Mouse (Mus musculus): ENCODE data around the gene Aamp.
"Not testable (repeated sequence)": the region's sequence is repeated elsewhere in the genome, so short reads cannot be mapped to it uniquely, and the experiment has no call there.

The Aamp gene

DNA sequence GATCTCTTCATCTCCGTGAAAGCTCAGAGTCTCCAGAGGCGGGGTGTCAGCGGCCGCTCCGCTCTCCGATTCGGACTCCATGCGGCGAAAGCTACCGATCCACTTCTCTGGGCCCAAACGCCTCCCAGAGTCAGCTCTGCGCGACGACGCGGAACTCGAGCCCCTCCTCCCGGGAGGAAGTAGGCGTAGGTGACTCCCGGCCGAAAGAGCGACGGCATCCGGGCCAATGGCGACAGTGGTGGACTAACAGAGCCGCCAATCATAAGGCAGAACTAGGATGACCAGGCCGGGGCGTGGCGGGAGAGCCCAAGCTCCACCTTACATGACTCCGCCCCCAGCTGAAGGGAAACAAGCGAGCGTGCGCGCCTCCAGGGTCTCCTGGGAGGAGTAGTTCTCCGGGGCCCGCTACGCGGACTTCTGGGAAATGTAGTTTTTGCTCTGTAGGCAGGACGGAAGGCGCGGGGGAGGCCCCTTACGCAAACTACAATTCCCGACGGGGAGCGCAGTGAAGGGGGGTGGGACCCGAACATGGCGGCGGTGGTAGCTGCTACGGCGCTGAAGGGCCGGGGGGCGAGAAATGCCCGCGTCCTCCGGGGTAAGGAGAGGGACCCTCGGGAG lies at the start of gene Aamp, which contains the start of gene Pnkd:
Gene Aamp (minus strand): TSS at position 196 of the 618 bp plus-strand sequence.
Gene Pnkd (plus strand): TSS at position 388 of the 618 bp plus-strand sequence.
- DNase-seq (ENCODE audit: inconsistent ontology term) = peak; percentile 100

DNA sequence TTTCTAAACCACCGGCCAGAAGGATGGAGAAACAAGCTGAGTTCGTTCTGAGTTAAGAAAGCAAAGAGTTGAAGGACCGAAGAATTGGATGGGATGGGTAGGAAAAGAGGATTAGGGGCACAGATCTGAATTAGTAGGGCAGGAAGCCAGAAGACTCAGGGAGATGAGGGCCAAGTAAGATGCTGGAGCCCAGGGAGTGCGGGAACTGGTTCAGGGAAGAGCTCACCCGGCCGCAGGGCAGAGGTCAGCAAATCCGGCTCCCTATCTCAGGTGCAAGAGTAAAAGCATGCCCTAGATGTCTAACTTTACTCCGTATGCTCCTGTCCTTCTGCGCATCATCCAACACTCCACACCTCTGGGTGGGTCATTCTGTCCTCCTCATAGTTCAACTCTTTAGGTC lies 48.4 kb upstream of the Aamp start:
- DNase-seq (ENCODE audit: inconsistent ontology term) = no peak

DNA sequence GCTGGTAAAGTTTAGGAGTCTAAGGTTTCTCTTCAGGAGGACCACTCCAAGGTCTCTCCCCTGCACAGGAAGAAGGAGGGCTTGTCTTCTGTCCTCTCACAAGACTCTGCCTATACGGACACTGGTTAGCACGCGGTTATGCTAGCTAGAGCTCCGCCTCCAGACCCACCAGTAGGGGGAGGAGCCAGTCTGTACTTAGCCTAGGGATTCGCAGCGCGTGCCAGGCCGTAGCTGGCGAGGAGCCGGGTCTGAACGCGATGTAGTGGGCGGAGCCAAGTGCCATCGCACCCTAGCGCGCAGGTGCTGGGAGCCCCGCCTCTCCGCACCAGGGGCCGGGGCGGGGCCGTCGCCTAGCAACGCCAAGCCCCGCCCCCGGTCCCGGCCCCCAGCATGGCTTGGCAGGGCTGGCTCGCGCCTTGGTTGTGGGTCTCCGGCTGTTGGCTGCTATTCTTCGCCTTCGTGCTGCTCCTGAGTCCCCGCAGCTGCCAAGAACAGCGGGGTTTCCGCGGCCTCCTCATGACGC lies 47.8 kb upstream of the Aamp start:
- DNase-seq (ENCODE audit: inconsistent ontology term) = peak; percentile 96

DNA sequence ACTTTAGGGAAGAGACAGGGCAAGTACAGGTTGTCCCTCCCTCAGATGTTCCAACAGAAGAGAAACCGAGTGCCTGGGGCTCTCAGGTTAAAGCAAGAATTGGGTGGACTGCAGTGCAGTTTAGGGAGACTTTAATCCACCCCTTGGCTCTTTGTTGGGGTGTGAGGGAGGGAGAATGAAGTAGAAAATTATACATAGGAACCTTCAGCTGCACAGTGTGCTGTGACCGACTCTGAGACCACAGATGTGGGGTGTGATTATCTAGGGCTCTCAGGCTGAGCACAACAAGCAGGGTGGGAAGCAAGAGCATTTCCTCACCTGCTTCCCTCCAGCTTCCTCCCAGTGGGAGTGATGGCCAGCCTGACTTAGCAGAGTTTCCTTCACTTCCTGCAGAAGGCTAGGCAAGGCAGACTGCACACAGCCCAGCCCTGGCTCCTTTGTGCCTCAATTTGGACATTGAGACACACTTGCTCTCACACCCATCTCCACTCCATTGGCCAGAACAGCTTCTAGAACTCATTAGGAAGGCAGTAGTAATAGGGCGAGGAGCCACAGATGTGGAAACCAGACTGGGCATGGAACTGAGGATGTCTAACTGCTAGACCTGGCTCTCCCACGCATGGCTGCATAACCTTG lies 46.6 kb upstream of the Aamp start:
- DNase-seq (ENCODE audit: inconsistent ontology term) = no peak

DNA sequence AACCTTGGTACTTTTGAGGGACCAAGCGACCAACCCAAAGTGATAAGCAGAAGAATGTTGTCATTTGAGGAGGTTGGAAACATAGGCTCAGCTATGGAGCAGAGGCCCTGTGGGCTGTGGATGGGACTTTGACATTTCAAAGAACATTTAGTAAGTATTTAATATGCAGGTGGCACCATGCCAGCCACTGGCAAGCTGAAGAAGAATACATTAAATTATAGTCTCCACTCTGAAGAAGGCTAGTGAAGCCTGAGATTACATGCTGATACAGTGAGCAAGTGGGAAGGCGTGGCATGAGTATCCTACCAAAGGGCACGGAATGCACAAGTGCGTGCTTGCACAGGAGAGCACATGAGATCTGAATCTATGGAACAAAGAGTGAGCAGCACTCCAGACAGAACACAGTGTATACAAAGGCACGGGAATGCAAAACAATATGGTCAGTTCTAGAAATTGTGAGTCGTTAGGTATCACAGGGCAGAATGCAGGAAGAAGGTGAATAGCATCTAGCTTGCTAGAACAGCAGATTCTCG lies 45.4 kb upstream of the Aamp start:
- no peak for DNase-seq (ENCODE audit: inconsistent ontology term)

DNA sequence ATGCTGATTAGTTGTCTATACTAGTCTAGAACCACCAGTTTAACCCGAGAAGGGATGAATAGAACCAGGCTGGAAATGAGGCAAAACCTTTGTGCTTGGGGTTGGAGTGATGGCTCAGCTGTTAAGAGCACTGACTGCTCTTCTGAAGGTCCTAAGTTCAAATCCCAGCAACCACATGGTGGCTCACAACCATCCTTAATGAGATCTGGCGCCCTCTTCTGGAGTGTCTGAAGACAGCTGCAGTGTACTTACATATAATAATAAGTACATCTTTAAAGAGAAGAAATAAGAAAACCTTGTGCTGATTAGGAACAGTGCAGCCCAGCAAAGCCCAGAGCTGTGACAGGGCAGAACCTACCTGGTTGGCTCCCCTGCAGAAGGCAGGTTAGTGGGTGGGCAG lies 42.4 kb upstream of the Aamp start:
- DNase-seq (ENCODE audit: inconsistent ontology term) = not testable (repeated sequence)

DNA sequence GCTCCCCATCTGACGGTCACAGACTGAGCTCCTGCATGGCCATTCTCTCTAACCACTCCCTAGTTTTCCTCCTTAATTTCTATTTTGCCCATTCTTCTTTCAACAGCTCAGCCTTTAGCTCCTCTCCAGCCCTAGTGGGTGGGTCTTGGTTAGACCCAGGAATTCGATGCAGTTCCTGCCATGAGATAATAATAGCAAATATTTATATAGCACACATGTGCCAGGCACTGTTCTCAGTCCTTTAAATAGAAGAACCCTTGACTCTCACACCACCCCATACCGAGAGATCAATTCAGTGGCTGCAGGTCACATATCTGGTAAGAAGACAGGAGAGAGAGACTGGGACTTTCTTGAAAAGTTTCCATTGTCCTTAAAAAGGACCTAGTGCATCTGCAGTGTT lies 36.9 kb upstream of the Aamp start:
- no peak for DNase-seq (ENCODE audit: inconsistent ontology term)

DNA sequence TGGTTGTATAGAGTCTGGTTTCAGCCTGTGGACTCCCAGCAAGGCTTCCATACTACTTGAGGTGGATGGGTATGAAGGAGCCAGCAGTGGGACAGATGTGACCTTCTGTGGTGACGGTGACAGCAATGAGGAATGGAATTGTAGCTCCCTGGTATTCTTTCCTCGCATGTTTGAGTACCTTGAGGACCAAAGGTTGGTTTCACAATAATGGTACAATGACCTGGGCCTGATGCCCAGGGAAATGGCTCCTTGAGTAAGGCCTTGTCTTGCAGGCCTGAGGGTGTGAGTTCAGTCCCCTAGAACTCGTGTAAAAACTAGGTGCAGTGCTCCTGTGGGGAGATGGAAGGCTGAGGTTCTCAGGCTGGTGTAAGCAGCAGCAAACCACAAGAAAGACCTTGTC lies 34.2 kb upstream of the Aamp start:
- DNase-seq (ENCODE audit: inconsistent ontology term) = no peak

DNA sequence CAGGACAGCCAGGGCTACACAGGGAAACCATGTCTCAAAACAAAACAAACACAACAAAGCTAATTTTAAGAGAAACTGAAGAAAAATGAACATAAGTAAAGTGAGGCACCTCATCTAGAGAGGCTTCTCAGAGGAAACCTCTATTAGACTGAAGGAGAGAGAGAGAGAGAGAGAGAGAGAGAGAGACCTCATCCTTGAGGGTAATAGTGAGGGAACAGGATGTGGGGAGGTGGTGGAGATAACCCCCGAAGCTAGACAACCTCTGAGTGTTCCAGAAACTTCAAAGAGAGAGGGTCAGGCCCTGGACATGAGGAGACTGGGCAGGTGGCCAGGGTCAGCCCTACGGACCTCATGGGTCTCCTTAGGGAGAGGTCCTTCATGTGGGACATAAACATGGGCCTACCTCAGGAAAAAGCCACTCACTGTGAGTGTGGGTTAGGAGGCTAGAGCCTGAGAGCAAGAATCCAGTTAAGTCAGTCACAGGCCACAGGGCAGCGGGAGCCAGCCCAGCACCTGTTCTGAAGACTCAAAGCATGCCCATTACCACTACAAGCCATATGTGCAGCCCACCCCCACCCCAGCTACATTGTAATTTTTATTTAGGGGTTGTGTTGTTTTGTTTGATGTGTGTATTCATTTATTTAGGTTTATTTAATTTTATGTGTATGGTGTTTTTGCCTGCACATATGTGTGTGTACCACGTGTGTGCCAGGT lies 31.7 kb upstream of the Aamp start:
- no peak for DNase-seq (ENCODE audit: inconsistent ontology term)

DNA sequence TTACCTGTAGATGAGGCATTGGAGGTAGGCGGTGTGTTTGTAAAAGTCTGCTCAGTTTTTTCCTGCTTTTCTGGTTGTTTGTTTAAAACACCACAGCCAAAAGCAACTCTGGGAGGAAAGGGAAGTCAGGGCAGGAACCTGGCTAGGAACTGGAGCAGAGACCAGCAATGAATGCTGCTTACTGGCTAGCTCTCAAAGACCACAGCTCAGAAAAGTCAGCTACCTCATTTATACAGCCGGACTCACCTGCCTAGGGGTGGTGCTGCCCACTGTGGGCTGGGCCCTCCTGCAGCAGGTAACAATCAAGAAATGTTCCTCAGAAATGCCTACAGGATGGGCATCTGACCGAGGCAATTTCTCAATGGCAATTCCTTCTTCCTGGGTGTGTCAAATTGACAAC lies 30.3 kb upstream of the Aamp start:
- no peak for DNase-seq (ENCODE audit: inconsistent ontology term)

DNA sequence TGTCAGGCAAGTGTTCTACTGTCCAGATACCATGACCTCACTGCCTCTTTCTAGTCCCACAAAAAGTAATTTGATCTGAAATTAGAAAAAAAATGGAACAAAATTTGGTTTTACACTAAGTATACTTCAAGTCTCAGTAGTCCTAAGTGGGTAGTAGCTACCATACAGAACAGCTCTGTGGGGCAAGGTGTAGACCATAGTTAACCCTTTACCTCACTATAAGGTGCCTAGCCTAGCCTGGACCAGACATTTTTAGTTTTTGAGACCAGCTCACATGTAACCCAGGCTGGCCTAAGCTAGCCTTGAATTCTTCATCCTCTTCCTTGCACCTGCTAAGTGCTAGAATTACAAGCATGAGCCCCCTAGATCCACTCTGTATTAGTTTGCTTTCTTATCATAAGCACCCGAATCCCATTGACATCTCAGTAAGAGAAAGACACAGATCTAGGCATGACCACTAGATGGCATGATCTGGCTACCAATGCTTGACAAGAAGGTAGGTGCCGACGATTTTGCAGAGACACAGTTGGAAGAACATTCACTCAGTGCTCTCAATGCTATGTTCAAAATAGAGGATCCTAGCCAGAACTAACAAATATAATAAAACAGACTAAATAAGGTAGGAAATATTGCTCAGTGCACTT lies 28.6 kb upstream of the Aamp start:
- DNase-seq (ENCODE audit: inconsistent ontology term) = peak; percentile 50

DNA sequence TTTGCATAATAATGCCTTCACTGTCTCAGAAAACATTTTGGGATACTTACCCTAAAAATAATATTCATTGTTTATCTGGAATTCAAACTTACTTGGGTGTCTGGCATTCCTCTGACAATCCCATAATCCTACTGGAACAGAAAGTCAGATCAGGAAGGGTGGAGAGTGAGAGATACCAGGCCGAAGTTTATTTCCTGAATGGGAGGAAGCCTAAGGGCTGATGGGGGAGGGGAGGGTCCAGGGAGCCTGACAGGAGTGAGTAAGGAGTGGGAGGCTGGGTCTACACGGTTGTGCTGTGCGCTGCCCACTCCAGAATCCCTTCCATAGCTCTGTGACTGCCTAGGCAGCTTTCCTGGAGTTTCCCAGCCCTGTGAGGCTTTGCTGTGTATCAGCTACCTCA lies 25.2 kb upstream of the Aamp start:
- no peak for DNase-seq (ENCODE audit: inconsistent ontology term)

DNA sequence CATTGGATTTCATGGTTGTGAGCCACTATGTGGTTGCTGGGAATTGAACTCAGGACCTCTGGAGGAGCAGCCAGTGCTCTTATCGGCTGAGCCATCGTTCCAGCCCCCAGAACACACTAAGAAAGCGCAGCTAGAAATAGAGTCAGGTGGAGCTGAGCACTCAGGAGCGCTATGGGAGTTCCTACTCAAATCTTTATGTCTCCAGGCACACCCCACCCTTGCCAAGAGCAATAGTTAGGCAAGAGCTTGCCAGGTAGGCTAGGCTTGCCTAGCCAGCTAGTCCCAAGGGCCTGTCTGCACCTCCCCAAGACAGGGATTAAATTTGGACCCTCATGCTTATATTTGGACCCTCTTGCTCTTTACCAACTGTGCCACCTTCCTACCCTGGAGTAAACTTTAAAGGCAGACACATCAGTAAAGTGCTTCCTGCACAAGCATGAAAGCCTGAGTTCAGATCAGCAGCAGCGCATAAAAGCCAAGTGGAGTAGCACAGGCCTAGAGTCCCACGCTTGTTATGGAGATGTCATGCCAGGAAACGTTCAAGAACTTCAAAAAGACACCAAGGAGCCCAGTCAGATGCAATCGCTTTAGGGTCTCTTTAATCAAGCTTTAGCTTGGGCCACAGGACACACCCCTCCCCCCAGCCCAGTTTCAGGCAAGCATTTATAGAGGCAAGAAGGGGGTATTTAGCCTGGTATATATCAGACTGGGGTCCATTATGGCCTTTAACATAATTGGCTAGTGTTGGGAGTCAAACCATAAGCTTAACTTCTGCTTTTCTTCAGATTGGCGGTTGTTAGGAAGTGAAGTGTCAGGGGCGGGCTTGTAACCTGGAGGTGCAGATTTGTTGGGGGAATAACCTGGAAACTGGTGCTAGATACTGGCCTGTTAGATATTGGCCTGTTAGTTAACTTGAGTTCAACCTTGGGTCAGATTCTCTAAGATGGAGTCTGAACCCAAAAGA lies 23.7 kb upstream of the Aamp start:
- no peak for DNase-seq (ENCODE audit: inconsistent ontology term)

DNA sequence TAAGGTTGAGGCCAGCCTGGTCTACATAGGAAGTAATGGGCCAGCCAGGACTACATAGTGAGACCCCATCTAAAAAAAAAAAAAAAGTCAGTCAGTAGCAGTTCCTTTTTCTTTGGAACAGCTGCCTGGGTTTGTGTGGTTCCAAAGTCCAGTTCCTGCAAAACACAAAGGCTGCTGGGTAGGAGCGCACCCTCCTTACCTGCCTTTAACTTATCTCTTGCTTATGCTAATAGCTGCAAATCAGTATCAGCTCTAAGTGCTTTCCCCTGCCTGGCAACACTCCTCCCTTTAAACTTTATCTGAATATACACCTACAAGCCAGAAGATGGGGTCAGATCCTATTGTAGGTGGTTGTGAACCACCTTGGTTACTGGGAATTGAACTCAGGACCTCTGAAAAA lies 22.6 kb upstream of the Aamp start:
- no peak for DNase-seq (ENCODE audit: inconsistent ontology term)

DNA sequence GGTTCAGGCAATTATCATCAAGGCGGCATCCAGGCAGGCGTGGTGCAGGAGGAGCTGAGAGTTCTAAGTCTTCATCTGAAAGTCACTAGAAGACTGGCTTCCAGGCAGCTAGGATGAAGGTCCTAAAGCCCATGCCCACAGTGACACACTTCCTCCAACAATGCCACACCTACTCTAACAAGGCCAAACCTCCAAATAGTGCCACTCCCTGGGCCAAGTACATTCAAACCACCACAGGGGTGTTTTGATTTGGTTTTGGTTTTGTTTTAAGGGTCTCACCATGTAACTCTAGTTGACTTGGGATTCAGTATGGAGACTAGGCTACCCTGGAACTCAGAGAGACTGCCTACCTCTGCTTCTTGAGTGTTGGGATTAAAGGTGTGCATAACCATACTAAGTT lies 21.0 kb upstream of the Aamp start, which contains the start of gene Tmbim1:
Gene Tmbim1 (minus strand): TSS at position 101 of the 400 bp plus-strand sequence.
- DNase-seq (ENCODE audit: inconsistent ontology term) = no peak

DNA sequence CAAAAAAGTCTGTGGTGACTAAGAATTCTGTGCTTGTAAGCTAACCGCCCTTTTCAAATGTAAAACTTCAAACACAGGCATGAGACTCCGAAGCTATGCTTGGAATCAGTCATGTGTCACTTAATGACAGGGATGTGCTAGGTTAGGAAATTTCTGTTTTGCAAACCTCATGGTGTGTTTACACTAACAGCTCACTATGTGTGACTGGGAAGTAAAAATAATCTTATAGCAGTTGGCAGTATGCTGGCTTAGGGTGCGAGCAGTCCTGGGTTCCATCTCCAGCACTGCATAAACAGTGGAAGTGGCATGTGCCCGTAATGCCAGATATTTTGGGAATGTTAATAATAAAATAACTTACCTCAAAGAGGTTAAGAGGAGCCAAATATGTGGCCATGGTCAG lies 20.4 kb upstream of the Aamp start:
- DNase-seq (ENCODE audit: inconsistent ontology term) = no peak

DNA sequence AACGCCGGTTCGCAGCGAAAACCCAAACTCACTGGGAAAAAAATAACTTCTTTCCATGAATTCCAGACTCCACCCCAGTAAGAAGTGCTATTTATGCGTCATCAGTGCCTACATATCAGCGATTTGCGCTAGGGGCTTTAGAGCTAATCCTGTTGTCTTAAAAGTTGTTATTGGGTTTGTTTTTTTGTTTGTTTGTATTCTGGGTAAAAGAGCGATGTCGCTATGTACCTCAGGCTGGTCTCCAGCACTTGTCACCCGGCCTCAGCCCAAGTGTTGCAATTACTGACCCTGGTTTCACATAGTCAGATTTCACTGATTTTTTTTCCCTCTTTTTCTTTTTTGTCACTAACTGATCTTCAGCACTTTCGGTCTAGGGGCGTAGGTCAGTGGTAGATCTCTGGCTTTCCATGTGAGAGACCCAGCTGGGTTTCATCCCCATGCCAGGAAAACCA lies 19.8 kb upstream of the Aamp start:
- DNase-seq (ENCODE audit: inconsistent ontology term) = no peak

DNA sequence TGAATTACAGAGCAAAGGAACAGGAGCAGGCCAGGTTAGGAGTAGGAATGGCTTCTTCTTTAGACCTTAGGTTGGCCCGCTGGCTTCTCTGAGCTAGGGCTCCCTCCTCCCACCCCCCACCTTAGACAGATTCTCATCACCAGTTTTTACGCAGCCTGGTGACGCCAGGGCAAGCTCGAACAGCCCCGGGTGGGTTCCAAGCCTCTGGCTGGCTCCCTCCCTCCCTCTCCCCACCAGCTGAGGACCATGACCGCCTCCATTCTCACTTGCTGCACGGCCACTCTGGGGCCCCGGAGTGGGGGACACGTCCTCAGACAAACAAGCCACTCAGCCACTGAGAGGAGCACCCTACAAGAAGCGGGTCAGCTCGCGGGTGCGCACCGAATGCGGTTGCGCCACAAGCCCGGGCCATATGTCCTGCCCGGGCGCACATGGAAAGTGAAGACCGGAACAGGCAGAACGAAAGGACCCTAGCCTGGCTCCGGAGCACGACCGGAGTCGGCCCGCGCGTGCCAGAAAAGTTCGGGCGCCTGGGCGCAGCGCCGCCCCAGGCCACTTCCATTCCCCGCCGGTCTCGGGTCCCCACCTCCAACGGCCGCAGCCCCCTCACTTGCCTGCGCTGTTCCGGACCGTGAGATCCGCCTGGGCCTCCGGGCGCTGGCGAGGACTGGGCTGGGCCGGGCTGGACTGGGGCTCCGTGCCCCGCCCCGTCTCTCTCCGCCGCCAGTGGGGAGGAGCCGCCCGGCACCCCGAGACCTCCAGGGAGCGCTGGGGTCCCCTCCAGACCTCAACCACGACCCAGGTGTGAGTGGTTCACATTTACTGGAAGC lies 19.2 kb upstream of the Aamp start:
- peak; percentile 87 for DNase-seq (ENCODE audit: inconsistent ontology term)

DNA sequence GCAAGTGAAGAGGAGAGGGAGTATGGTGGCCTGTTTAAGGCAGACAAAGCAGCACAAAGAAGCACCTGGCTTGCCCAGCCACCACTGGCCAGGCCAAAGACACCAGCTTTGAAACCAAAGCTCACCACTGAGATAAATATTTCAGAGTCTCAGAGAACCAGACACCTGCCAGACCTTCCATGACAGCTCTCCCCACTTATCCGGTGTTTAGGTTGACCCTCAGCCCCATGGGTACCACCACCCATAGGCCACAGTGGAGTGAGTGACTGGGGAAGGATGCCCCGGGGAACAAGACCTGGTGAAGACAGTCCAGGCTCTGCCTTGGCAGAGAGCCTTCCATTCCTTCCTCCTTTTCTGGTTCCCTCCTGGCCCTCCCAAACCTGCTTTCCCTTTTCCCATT lies 18.3 kb upstream of the Aamp start:
- no peak for DNase-seq (ENCODE audit: inconsistent ontology term)

DNA sequence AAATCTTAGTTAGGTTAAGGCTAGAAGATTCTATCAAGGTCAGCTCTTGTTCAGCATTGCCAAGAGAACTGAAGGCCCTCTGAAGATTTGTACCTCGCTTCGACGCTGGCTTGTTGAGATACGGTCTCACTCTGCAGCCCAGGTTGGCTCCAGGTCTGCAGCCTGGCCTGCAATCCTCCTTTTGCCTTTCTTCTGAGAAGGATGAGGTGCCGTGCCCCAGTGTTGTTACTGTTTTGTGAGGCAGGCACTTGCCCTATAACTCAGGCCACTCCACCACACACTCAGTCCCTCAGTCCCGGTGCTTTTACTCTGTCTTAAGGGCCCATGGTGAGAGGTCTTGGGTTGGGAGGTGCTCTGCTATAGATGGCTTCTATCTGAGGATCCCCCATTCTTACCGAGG lies 17.7 kb upstream of the Aamp start:
- no peak for DNase-seq (ENCODE audit: inconsistent ontology term)
